Mouse (Mus musculus) hindbrain, embryonic 13.5 days (tissue): ENCODE measurements around the gene Garnl3. TPM values are rescaled to one million over a fixed set of nuclear protein-coding genes. Genes with fewer than 3 reads are reported as not detected.

Source experiments
- ATAC-seq: fragments of 200-750 bp; cut with Nextera tagmentation; 2 replicates; pipeline ENCODE4 v1.8.0; 2017; ENCODE audit warnings: moderate TSS enrichment; ENCODE audit not compliant: low FRiP score
- H3K27ac ChIP-seq: fragments of 300-500 bp; sonication (generic); 2 replicates; pipeline ENCODE4 v1.5.1; 2015; ENCODE audit warnings: inconsistent platforms, mild to moderate bottlenecking, moderate library complexity
- H3K27me3 ChIP-seq: fragments of 300-500 bp; sonication (generic); 2 replicates; pipeline ENCODE4 v1.6.1; 2015; ENCODE audit warnings: mild to moderate bottlenecking, inconsistent platforms
- H3K36me3 ChIP-seq: fragments of 300-500 bp; sonication (generic); 2 replicates; pipeline ENCODE4 v1.6.1; 2015; ENCODE audit warnings: mild to moderate bottlenecking, inconsistent platforms
- H3K4me1 ChIP-seq: fragments of 300-500 bp; sonication (generic); replicated peaks from 2 replicates; pipeline ENCODE4 v1.6.1; 2015; ENCODE audit warnings: inconsistent platforms
- H3K4me2 ChIP-seq: fragments of 300-500 bp; sonication (generic); 2 replicates; pipeline ENCODE4 v1.6.1; 2015; ENCODE audit warnings: inconsistent platforms, mild to moderate bottlenecking, moderate library complexity
- H3K4me3 ChIP-seq: fragments of 300-500 bp; sonication (generic); 2 replicates; pipeline ENCODE4 v1.5.1; 2015; ENCODE audit warnings: mild to moderate bottlenecking, inconsistent platforms
- H3K9ac ChIP-seq: fragments of 300-500 bp; sonication (generic); 2 replicates; pipeline ENCODE4 v1.6.1; 2015; ENCODE audit warnings: mild to moderate bottlenecking, inconsistent platforms
- H3K9me3 ChIP-seq: fragments of 300-500 bp; sonication (generic); 2 replicates; pipeline ENCODE4 v1.6.1; 2016; ENCODE audit warnings: inconsistent platforms
- WGBS: fragments of 180-500 bp; shearing (Covaris S2); methylation state at CpG from one replicate; pipeline ENCODE4 v1.1.7; 2015; 5-methylcytosine and 5-hydroxymethylcytosine counted together
- polyA plus RNA-seq: library from polyadenylated mRNA; unstranded; fragments of >200 nt; fragmentation: Nextera tagmentation; extraction: Ambion mirVana; gene quantifications from 2 replicates; pipeline ENCODE4 v1.2.1, GENCODE M21; 2015

Gene Garnl3
- polyA plus RNA-seq, 1 experiment from 2014 or later, result 36.6 TPM

DNA sequence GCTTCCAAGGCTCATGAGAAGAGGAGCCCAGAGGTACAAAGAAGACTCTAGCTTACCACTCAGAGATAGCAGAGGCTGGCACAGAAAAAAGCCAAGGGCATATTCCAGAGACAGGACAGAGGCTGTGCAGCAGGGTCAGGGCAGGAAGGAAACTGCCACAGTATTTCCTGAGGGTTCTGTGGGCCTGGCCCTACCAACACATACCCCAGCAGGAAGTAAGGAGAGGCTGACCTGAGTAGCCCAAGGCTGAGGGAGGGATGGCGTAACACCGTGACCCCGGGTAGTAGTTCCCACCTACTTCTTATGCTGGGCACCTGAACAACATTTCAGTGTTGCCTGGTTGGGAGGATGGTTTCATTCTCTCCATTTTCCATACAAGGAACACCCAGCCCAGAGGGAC is 35.6 kb upstream of the Garnl3 start:
- no peak overlapping the region for H3K27ac ChIP-seq
- no peak overlapping the region for H3K4me2 ChIP-seq
- no peaks in the 10 kb centered on the region for H3K27me3 ChIP-seq
- peaks cover 67% of the 10 kb centered on the region for H3K36me3 ChIP-seq
- 95% methylated on average over 3 of the region's 3 CpGs for WGBS
- no peak for ATAC-seq
- no peak overlapping the region for H3K9ac ChIP-seq
- peaks cover 31% of the 10 kb centered on the region for H3K4me1 ChIP-seq
- no peaks in the 10 kb centered on the region for H3K9me3 ChIP-seq
- no peak overlapping the region for H3K4me3 ChIP-seq

DNA sequence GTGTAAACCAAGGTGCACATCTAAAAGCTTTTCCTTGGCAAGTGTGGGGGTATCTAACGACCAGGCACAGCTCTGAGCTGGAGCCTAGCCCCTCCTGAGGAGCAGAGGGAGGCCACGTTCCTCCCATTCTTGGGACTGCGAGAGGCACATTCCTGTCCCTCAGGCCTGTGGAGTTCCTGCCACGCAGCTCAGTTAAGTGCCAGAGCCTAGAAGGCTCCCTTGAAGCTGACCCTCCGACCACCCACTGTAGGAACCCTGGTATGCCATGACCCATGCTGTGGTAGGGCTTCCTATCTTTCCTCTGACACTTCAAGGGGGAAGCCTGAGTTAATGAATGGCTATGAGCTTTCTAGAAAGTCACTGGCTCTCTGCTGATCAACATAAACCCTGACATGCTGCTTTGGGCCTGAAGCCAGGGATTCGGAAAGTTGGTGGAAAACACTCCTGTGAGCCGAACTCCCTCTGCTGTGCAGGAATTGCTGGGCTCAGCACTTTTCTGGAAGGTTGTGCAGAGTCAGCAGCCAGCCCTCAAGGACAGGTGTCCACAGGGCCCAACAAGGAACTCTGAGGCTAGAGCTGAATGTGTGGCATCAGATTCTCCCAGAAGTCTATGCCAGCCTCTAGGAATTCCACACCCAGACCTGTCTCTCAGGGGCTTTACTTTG is 34.4 kb upstream of the Garnl3 start:
- Histone ChIP-seq H3K9ac (no peak overlapping the region), H3K27ac (0 out of 2 replicates have a peak overlapping the region, but pooled peaks have one; percentile 52), H3K9me3 (no peaks in the 10 kb centered on the region), H3K27me3 (no peaks in the 10 kb centered on the region), H3K4me3 (no peak overlapping the region), H3K36me3 (peaks cover 64% of the 10 kb centered on the region), H3K4me2 (no peak overlapping the region), H3K4me1 (peaks cover 21% of the 10 kb centered on the region)
- no peak for ATAC-seq
- WGBS, result 65% methylated on average over 7 of the region's 7 CpGs

DNA sequence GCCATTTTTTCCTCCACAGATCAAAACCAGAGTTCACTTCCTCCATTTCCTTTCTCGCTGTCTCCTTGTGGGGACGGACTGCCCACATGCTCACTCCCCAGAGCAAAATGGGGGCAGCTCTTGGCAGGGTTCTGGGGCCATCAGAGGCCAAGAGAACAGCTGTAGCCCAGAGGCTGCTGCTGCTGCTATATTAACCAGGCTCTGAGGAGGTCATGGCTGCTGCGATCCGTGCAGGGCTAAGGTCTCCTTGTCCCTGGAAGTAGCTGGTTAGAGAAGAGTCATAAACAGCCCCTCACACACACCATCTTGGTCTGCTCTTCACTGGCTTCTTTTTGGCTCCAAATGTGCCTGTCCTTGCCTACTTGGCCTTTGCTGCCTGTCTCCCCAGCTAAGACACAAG is 33.8 kb upstream of the Garnl3 start:
- H3K9me3 ChIP-seq, result no peaks in the 10 kb centered on the region
- H3K4me2 ChIP-seq, result no peak overlapping the region
- no peak overlapping the region for H3K9ac ChIP-seq
- WGBS, result 76% methylated on average over 4 of the region's 4 CpGs
- peaks cover 16% of the 10 kb centered on the region for H3K4me1 ChIP-seq
- H3K4me3 ChIP-seq, result no peak overlapping the region
- H3K27ac ChIP-seq, result 0 out of 2 replicates have a peak overlapping the region, but pooled peaks have one; percentile 52
- no peak for ATAC-seq
- H3K36me3 ChIP-seq, result peaks cover 63% of the 10 kb centered on the region
- H3K27me3 ChIP-seq, result no peaks in the 10 kb centered on the region

DNA sequence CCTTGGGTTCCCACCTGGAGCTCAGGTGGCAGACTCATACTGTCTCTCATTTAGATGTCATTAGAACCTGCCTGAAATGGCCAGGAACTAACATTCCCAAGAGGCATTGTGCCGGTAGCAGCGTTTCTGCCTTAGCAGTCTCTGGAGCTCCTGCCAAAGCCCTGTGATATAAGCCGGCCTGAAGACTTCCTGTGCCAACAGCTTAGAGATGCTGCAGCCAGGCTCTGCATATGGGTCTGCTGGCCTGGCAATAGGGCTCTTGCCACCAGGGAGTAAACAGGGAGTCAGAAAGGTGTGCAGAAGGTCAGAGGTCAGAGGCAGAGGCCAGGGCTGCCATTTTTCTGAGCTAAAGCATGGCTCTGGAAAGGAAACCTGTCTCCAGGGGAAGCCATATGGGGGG is 33.2 kb upstream of the Garnl3 start:
- peaks cover 63% of the 10 kb centered on the region for H3K36me3 ChIP-seq
- H3K4me1 ChIP-seq, result peaks cover 16% of the 10 kb centered on the region
- no peak for ATAC-seq
- H3K9ac ChIP-seq, result no peak overlapping the region
- H3K4me2 ChIP-seq, result no peak overlapping the region
- H3K27ac ChIP-seq, result 0 out of 2 replicates have a peak overlapping the region, but pooled peaks have one; percentile 2
- no peaks in the 10 kb centered on the region for H3K9me3 ChIP-seq
- WGBS, result 74% methylated on average over 3 of the region's 3 CpGs
- no peaks in the 10 kb centered on the region for H3K27me3 ChIP-seq
- no peak overlapping the region for H3K4me3 ChIP-seq

DNA sequence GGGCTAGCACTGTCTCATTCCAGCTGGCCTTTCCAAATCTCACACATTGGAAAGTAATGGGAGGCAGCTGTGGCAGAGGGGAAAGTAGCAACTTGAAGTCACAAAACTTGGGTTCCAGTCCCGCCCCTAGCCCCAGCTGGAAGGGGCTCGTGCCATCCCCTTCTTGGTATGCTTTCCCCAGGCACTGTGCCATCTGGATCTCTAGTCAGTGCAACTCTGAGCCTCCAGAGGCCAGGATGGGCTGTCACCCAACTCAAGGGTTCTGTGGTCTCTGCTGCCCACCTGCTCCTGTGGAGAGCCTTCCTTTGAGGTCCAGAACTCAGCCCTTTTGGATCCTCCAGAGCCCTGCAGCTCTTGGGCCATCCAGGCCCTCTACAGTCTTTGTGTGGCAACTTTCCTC is 30.7 kb upstream of the Garnl3 start:
- H3K27me3 ChIP-seq, result no peaks in the 10 kb centered on the region
- H3K9ac ChIP-seq, result no peak overlapping the region
- peaks cover 63% of the 10 kb centered on the region for H3K36me3 ChIP-seq
- H3K4me3 ChIP-seq, result no peak overlapping the region
- no peak for ATAC-seq
- 85% methylated on average over 2 of the region's 2 CpGs for WGBS
- H3K27ac ChIP-seq, result no peak overlapping the region; the same call in 1 of the 2 replicates
- peaks cover 16% of the 10 kb centered on the region for H3K4me1 ChIP-seq
- no peaks in the 10 kb centered on the region for H3K9me3 ChIP-seq
- H3K4me2 ChIP-seq, result no peak overlapping the region

DNA sequence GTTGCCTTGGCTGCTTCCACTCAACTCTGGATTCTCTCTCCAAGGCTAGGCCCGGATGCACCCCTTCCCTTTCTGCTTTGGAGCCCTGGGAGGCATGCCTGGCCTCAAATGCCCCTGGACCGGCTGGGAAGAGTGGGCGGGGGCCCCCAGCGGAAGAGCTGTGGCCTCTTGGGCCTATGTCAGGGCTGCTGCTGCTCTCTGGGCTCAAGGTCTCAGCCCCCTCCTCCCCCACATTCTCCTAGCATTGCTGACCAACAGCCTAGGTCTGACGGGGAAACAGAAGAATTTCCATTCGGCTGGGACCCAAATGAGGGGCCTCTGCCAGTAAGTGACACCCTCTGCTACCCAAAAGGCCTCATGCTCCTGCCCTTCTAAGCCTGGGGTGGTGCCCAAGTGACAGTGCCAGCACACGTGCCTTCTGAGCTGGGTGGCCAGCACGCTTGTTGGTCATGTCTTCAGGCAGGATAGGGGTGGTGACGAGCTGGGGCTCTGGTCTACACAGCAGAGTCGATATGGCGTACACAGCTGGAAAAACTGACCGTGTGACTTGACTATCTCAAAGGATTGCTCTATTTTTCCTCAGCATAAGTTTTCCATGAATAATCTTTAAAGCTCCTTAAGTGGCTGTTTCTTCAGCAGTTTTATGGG is 29.0 kb upstream of the Garnl3 start:
- Histone ChIP-seq H3K4me2 (no peak overlapping the region), H3K27ac (no peak overlapping the region), H3K4me3 (no peak overlapping the region), H3K27me3 (no peaks in the 10 kb centered on the region), H3K4me1 (peaks cover 10% of the 10 kb centered on the region), H3K36me3 (peaks cover 60% of the 10 kb centered on the region), H3K9ac (no peak overlapping the region), H3K9me3 (no peaks in the 10 kb centered on the region)
- WGBS, result 78% methylated on average over 12 of the region's 12 CpGs
- no peak for ATAC-seq

DNA sequence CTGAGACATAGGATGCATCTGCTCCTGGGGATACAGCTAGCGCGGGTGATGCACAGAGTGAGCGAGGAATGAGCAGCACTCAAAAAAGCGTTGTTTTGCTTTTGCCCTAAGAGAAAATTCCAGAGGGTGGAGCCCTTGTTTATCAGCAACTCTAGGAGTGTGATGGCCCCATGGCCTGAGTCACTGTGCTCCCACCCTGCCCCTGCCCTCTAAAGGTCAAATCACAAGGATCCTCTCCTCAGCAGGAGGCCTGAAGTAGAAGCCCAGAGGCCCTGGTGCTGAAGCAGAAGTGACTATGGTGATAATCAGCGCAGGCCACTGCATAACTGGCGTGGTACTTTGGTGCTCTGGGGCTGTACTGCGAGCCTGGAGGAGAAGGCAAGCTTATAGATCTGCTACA is 28.1 kb upstream of the Garnl3 start:
- H3K36me3 ChIP-seq, result peaks cover 60% of the 10 kb centered on the region
- 89% methylated on average over 7 of the region's 7 CpGs for WGBS

DNA sequence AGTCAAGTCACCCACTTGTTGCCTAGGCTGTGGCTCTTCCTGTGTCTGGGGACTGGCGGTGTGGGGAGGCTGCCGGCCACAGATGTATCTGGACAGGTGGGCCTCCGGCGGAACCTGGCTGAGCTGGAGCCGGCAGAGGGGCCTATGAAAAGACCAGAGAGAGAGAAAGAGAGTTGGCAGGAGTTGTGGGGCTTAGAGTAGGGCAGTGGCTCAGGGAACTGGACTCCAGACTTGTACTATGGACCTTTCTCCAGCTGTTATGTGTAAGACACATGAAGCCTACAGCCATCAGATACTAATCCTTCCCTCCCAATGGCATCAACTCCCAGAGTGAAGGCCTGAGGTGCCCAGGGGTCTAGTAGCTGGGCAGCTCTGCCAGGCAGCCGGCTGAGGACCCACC is 27.4 kb upstream of the Garnl3 start:
- no peaks in the 10 kb centered on the region for H3K4me1 ChIP-seq
- no peak overlapping the region for H3K9ac ChIP-seq
- no peak overlapping the region for H3K4me2 ChIP-seq
- no peak overlapping the region for H3K27ac ChIP-seq
- H3K4me3 ChIP-seq, result no peak overlapping the region
- no peaks in the 10 kb centered on the region for H3K9me3 ChIP-seq
- H3K27me3 ChIP-seq, result no peaks in the 10 kb centered on the region
- H3K36me3 ChIP-seq, result peaks cover 65% of the 10 kb centered on the region
- 95% methylated on average over 6 of the region's 6 CpGs for WGBS
- ATAC-seq, result no peak

More for the DNA sequence above, 28.1 kb upstream of the Garnl3 start:
- no peak overlapping the region for H3K9ac ChIP-seq
- peaks cover 2% of the 10 kb centered on the region; the same call in 1 of the 2 replicates for H3K4me1 ChIP-seq
- H3K9me3 ChIP-seq, result no peaks in the 10 kb centered on the region
- no peak for ATAC-seq
- no peak overlapping the region for H3K4me2 ChIP-seq
- no peaks in the 10 kb centered on the region for H3K27me3 ChIP-seq
- H3K27ac ChIP-seq, result no peak overlapping the region
- no peak overlapping the region for H3K4me3 ChIP-seq

DNA sequence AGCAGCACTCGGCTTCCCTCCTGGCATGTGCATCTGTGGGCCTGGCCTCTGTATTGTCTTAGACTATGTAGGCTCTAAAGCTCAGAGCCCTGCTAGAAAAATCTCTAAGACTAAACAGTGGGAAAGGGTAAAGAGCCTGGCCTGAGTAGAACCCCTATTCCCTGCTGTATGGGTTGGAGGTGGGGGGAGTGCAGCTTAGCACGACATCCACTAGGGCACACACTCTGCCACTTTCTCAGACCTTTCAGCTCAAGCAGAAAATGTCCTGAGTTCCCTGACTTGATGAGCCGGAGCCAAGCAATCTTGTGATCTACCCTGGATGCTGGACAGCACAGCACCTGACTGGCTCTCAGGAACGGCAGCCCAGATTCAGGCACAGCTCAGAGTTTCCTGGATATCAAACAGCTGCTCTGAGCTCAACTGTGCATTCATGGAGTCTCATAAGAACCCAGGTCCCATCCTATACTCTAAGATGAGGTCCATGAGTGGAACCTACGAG is 24.9 kb upstream of the Garnl3 start:
- H3K36me3 ChIP-seq, result peaks cover 52% of the 10 kb centered on the region

DNA sequence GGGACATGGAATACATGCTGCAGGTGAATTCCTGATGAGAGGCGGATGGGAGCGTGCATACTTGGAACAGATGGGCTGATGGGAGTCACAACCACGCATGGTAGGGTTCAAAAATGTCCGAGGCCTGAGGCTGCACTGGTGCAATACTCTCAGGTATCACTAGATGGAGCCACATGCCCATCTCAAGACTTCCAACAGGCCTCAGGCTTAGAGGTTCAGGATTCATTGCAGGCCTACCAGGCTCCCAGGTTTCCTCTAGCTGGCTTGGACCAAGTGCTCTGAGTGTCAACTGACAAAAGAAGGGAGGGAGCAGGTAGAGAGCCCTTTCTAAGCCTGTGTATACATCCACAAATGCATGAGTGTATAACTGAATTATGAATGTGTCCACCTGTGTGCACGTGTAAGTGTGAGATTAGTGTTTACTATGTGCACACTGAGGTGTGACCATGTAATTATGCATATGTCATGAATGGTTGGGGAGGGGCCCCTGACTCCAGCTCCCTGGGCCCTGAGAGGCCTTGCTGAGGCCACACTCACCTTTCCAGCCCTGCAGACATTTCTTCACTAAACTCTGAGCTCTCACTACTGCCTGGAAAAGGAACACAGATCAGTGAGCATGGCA is 23.4 kb upstream of the Garnl3 start:
- H3K9me3 ChIP-seq, result no peaks in the 10 kb centered on the region
- H3K9ac ChIP-seq, result no peak overlapping the region
- 25% methylated on average over 5 of the region's 5 CpGs for WGBS
- no peak overlapping the region for H3K27ac ChIP-seq
- H3K4me3 ChIP-seq, result no peak overlapping the region
- no peaks in the 10 kb centered on the region for H3K4me1 ChIP-seq
- no peak overlapping the region for H3K4me2 ChIP-seq
- H3K36me3 ChIP-seq, result peaks cover 52% of the 10 kb centered on the region
- ATAC-seq, result peak; percentile 41; the same call in 1 of the 2 replicates
- no peaks in the 10 kb centered on the region for H3K27me3 ChIP-seq

More for the DNA sequence above, 24.9 kb upstream of the Garnl3 start:
- ATAC-seq, result no peak
- Histone ChIP-seq H3K4me2 (no peak overlapping the region), H3K4me1 (no peaks in the 10 kb centered on the region), H3K27ac (no peak overlapping the region), H3K9ac (no peak overlapping the region), H3K27me3 (no peaks in the 10 kb centered on the region), H3K9me3 (no peaks in the 10 kb centered on the region), H3K4me3 (no peak overlapping the region)
- WGBS, result 84% methylated on average over 5 of the region's 5 CpGs

DNA sequence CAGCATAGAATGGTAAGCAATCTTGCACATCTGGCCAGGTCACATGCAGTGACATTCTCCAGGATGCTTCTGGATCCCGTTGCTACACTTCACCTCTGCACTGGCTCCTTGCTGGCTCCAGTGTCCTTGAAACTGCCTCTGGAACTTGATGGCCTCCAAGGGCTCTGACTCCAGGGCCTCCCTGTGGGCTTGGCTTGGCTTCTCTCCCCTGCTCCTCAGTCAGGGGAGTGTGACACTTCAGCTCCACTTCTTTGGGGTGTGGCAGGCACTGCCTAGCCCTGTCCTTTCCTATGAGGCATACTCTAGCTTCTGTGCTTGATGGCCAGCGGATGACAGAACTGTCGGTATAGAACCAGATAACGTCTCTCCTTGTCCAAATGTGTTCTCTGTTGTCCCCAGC is 15.5 kb upstream of the Garnl3 start:
- ATAC-seq, result no peak
- H3K27me3 ChIP-seq, result no peaks in the 10 kb centered on the region
- H3K9ac ChIP-seq, result no peak overlapping the region
- no peak overlapping the region for H3K4me2 ChIP-seq
- 87% methylated on average over 4 of the region's 4 CpGs for WGBS
- H3K9me3 ChIP-seq, result no peaks in the 10 kb centered on the region
- no peak overlapping the region for H3K4me3 ChIP-seq
- H3K27ac ChIP-seq, result no peak overlapping the region
- H3K4me1 ChIP-seq, result no peaks in the 10 kb centered on the region
- peaks cover 66% of the 10 kb centered on the region for H3K36me3 ChIP-seq

DNA sequence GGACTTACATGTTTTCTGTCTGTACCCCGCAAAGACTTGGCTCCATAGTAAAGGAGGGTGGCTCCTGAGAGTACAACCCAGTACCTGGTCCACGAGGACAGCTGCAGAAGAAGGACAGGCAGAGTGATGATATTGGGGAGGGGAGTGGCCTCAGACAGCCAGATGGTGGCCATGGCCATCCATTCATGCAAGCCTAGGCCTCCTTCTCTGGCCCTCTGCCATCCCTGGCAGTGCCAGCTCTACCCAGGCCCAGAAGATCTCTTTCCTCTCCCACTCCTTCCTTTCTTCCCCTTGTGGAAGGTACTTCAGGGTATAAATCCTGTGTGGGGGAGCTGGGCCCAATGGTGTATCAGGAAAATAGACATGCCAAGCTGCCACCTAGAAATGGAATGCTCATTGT is 11.8 kb upstream of the Garnl3 start:
- Histone ChIP-seq H3K4me3 (no peak overlapping the region), H3K27me3 (no peaks in the 10 kb centered on the region), H3K27ac (no peak overlapping the region), H3K4me2 (no peak overlapping the region), H3K9ac (no peak overlapping the region), H3K4me1 (no peaks in the 10 kb centered on the region), H3K9me3 (no peaks in the 10 kb centered on the region), H3K36me3 (peaks cover 69% of the 10 kb centered on the region)
- no peak for ATAC-seq
- 84% methylated on average over 2 of the region's 2 CpGs for WGBS
